Mouse (Mus musculus): ENCODE data around the gene Ankrd39. TPM values are rescaled to one million over a fixed set of nuclear protein-coding genes. Genes with fewer than 3 reads are reported as not detected.

Gene Ankrd39
- polyA plus RNA-seq, 1 experiment from 2014 or later: 17.9 TPM

DNA sequence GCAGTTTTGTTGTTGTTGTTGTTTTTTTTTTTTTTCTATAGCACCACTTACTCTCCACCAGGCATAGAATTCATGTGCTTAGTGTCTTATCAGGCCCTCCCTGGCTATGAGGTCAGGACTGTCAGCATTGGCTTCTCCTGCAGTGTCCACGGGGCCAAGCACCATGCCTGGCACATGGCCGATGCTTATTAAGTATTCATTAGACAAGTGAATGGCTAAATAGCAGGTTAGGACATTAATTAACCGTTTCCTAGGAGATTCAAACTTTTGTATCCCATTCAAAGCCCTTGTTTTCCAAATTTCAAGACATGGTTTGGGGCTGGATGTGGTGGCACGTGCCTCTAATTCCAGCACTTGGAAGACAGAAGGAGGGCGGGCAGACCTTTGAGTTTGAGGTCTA lies 34.0 kb upstream of the Ankrd39 start:
- H3K4me3 ChIP-seq: peak overlapping the region; percentile 42; the same call in 1 of the 2 replicates
- H3K27ac ChIP-seq: peak overlapping the region; percentile 89
- H3K27me3 ChIP-seq (ENCODE audit: poor library complexity, severe bottlenecking): peaks cover 67% of the 10 kb centered on the region
- no peak for DNase-seq (ENCODE audit: extremely low spot score, low spot score)
- H3K9me3 ChIP-seq: no peaks in the 10 kb centered on the region
- H3K4me1 ChIP-seq: peaks cover 53% of the 10 kb centered on the region
- 50% methylated on average over 5 of the region's 5 CpGs for WGBS
- no peaks in the 10 kb centered on the region for H3K36me3 ChIP-seq (replicated peaks)

- H3K9me3 ChIP-seq: no peaks in the 10 kb centered on the region
- 1% methylated on average over 17 of the region's 17 CpGs for WGBS
- H3K4me3 ChIP-seq: peak overlapping the region; percentile 42
- no peaks in the 10 kb centered on the region for H3K36me3 ChIP-seq (replicated peaks)
- H3K27me3 ChIP-seq (ENCODE audit: poor library complexity, severe bottlenecking): peaks cover 65% of the 10 kb centered on the region
- DNase-seq (ENCODE audit: extremely low spot score, low spot score): peak; percentile 77
- peak overlapping the region; percentile 89 for H3K27ac ChIP-seq
- peaks cover 53% of the 10 kb centered on the region for H3K4me1 ChIP-seq
These were observed 33.4 kb upstream of the Ankrd39 start for GRCm38 (mm10) chr1:36580384-36581207.

DNA sequence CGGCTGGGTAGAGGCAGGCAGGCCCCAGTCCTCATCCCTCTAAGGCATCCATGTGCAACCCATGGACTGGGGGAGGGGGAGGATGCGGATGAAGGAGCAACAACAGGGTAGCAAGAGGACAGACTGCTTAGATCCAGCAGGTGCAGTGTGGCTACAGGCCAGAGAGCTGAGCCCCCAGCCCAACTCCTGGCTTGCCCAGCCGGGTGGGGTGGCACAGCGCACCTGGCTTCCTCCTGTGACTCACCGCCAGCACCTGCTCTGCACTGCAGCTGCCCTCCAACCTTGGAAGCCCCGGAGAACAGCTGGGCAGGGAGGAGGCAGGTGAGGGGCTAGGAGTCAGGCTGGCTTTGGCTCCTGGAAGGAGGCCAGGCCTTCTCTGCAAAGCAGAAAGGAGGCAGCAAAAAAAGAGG lies 32.7 kb upstream of the Ankrd39 start:
- no peak for DNase-seq (ENCODE audit: extremely low spot score, low spot score)
- Histone ChIP-seq H3K4me3 (peak overlapping the region; percentile 42), H3K27me3 (ENCODE audit: poor library complexity, severe bottlenecking) (peaks cover 63% of the 10 kb centered on the region), H3K36me3 (replicated peaks) (no peaks in the 10 kb centered on the region), H3K27ac (peak overlapping the region; percentile 89), H3K4me1 (peaks cover 56% of the 10 kb centered on the region), H3K9me3 (no peaks in the 10 kb centered on the region)
- WGBS: 17% methylated on average over 6 of the region's 6 CpGs

GRCm38 (mm10) chr1:36576991-36577675 lies 29.9 kb upstream of the Ankrd39 start:
- DNase-seq (ENCODE audit: extremely low spot score, low spot score): no peak
- no peaks in the 10 kb centered on the region for H3K9me3 ChIP-seq
- H3K4me3 ChIP-seq: no peak overlapping the region
- no peaks in the 10 kb centered on the region for H3K36me3 ChIP-seq (replicated peaks)
- H3K27ac ChIP-seq: peak overlapping the region; percentile 54; the same call in 1 of the 2 replicates
- peaks cover 38% of the 10 kb centered on the region; the same call in 1 of the 2 replicates for H3K27me3 ChIP-seq (ENCODE audit: poor library complexity, severe bottlenecking)
- peaks cover 77% of the 10 kb centered on the region for H3K4me1 ChIP-seq
- WGBS: 72% methylated on average over 6 of the region's 6 CpGs

DNA sequence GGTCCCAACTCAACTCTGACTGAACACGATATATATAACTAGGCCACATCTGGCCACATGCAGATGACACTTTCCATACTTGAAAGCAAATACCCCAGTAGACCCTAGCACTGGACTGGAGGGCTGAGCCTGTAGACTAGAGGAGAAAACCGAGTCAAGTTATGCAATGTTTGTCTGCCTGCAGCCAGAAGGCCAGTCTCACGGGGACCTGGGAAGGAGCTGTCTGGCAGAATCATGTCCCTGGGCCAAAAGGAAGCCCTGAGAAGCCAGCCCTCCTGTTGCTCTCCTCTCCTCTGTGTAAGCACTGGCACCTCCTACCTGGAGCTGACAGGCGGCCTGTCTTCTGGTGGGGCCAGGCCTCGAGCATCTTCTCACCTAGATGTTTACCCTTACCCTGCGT lies 28.1 kb upstream of the Ankrd39 start:
- no peak overlapping the region for H3K4me3 ChIP-seq
- peaks cover 71% of the 10 kb centered on the region for H3K4me1 ChIP-seq
- no peaks in the 10 kb centered on the region for H3K9me3 ChIP-seq
- no peaks in the 10 kb centered on the region for H3K36me3 ChIP-seq (replicated peaks)
- peak overlapping the region; percentile 41; the same call in 1 of the 2 replicates for H3K27ac ChIP-seq
- 68% methylated on average over 6 of the region's 6 CpGs for WGBS
- H3K27me3 ChIP-seq (ENCODE audit: poor library complexity, severe bottlenecking): peaks cover 33% of the 10 kb centered on the region; the same call in 1 of the 2 replicates
- DNase-seq (ENCODE audit: extremely low spot score, low spot score): no peak

DNA sequence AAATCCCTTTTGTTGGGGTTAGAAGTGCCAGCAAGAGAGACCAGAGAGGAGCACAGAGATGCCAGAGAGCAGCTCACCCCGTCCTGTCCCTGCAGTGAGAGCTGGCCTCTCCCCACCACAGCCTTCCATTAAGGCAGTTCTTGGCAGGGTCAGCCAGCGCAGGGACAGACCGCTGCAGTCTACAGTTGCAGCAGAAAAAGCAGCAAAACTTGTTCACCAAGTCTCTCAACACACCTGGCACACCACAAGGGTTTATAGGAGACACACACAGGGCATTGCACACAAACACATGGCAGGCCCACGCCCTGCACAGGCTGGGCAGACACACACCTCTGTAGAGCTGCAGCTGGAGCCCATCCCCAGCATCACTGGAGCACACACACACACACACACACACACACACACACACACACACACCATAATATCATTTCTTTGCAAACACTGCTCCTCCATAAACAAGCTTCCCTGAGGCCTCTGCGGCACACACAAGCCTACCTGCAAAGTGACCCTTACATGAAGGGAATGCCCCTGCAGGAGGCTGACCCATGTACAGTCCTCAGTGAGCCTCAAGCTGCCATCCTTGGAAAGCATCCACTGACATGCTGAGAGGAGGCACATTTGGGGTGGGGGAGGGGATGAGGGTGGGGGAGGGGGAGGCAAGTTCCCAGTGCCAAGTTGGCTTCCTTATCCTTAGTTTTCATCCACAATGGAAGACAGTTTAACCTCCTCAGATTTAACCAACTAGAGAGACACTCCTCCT lies 27.1 kb upstream of the Ankrd39 start:
- DNase-seq (ENCODE audit: extremely low spot score, low spot score): no peak
- peak overlapping the region; percentile 13; the same call in 1 of the 2 replicates for H3K27ac ChIP-seq
- WGBS: 77% methylated on average over 5 of the region's 5 CpGs
- H3K27me3 ChIP-seq (ENCODE audit: poor library complexity, severe bottlenecking): peaks cover 26% of the 10 kb centered on the region; the same call in 1 of the 2 replicates
- no peak overlapping the region for H3K4me3 ChIP-seq
- no peaks in the 10 kb centered on the region for H3K9me3 ChIP-seq
- no peaks in the 10 kb centered on the region for H3K36me3 ChIP-seq (replicated peaks)
- peaks cover 71% of the 10 kb centered on the region for H3K4me1 ChIP-seq

DNA sequence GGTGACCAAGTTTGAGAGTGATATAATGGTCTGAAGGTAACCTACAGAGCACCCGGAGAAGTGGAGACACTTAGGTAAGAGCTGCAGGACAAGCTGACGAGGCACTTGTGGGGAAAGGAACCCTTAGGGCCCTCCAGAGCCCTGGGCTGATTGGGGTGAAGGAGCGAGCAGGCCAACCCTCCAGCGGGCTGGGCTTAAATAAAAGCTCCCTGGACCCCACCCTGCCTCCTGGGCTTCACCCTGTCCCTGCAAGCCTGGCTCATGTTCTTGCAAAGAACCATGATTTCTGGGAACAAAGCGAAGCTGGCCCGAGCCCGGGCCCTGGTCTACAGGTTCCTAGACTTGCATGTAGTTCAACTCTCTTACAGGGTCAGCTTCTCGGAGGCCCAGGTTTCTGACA lies 26.3 kb upstream of the Ankrd39 start:
- no peaks in the 10 kb centered on the region for H3K9me3 ChIP-seq
- DNase-seq (ENCODE audit: extremely low spot score, low spot score): no peak
- WGBS: 86% methylated on average over 8 of the region's 8 CpGs
- H3K27ac ChIP-seq: peak overlapping the region; percentile 13; the same call in 1 of the 2 replicates
- H3K36me3 ChIP-seq (replicated peaks): no peaks in the 10 kb centered on the region
- H3K4me1 ChIP-seq: peaks cover 75% of the 10 kb centered on the region
- peaks cover 22% of the 10 kb centered on the region; the same call in 1 of the 2 replicates for H3K27me3 ChIP-seq (ENCODE audit: poor library complexity, severe bottlenecking)
- no peak overlapping the region for H3K4me3 ChIP-seq

DNA sequence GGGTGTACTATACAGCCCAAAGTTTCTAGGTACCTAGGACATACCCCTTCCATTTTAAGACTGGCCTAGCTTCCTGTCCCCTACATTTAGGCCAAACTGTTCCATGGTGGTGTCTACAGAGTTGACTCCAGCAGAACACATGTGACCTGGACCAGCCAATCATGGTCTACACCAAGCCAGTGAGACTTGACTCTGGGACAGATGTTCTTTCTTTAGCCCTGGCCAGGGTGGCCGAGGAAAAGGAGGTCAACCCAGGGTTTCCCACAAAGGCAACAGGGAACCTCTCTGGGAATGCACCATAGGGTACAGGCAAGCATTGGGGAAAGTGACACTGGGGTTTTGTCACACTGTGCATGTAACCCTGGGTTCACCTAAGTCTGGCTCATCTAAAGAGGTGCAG lies 25.5 kb upstream of the Ankrd39 start:
- H3K36me3 ChIP-seq (replicated peaks): no peaks in the 10 kb centered on the region
- no peaks in the 10 kb centered on the region for H3K9me3 ChIP-seq
- H3K27ac ChIP-seq: no peak overlapping the region
- peaks cover 83% of the 10 kb centered on the region for H3K4me1 ChIP-seq
- 53% methylated on average over 1 of the region's 1 CpGs for WGBS
- peaks cover 14% of the 10 kb centered on the region; the same call in 1 of the 2 replicates for H3K27me3 ChIP-seq (ENCODE audit: poor library complexity, severe bottlenecking)
- no peak overlapping the region for H3K4me3 ChIP-seq
- DNase-seq (ENCODE audit: extremely low spot score, low spot score): no peak

DNA sequence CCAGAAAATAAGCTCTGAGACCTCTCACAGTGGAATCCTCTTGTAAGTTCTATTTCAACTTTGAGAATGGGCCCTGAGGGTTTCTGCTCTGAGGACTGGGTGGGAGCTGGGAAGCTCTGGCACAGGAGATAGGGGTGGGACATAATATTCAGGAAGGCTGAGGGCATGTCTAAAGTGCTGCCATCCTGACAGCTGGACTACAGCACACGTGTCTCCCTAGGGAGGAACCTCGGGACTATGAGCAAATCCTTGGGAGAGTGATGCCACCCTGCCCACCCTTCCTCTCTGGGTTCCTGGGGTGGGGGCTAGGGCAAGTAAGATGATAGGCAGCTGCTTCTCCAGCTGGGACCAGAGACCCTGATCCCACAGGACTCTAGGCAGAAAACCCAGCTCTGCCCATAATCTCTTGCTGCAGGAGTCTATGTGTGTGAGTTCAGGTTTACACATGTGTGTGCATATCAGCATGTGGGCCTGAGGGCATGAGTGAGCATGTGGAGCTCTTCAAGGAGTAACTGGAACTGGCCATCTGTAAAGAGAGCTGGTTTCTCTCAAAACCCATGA lies 25.0 kb upstream of the Ankrd39 start:
- 82% methylated on average over 2 of the region's 2 CpGs for WGBS
- H3K9me3 ChIP-seq: no peaks in the 10 kb centered on the region
- peaks cover 9% of the 10 kb centered on the region; the same call in 1 of the 2 replicates for H3K27me3 ChIP-seq (ENCODE audit: poor library complexity, severe bottlenecking)
- peaks cover 80% of the 10 kb centered on the region for H3K4me1 ChIP-seq
- DNase-seq (ENCODE audit: extremely low spot score, low spot score): no peak
- H3K4me3 ChIP-seq: no peak overlapping the region
- no peak overlapping the region for H3K27ac ChIP-seq
- H3K36me3 ChIP-seq (replicated peaks): no peaks in the 10 kb centered on the region

GRCm38 (mm10) chr1:36571627-36572026 lies 24.4 kb upstream of the Ankrd39 start:
- Histone ChIP-seq H3K9me3 (no peaks in the 10 kb centered on the region), H3K4me3 (no peak overlapping the region), H3K36me3 (replicated peaks) (no peaks in the 10 kb centered on the region), H3K4me1 (peaks cover 79% of the 10 kb centered on the region), H3K27me3 (ENCODE audit: poor library complexity, severe bottlenecking) (0 out of 2 replicates have a peak, but pooled peaks cover 3% of the 10 kb centered on the region), H3K27ac (no peak overlapping the region)
- WGBS: 59% methylated on average over 6 of the region's 6 CpGs
- DNase-seq (ENCODE audit: extremely low spot score, low spot score): no peak

GRCm38 (mm10) chr1:36570320-36570719 lies 23.1 kb upstream of the Ankrd39 start:
- H3K9me3 ChIP-seq: no peaks in the 10 kb centered on the region
- no peaks in the 10 kb centered on the region for H3K27me3 ChIP-seq (ENCODE audit: poor library complexity, severe bottlenecking)
- WGBS: 89% methylated on average over 5 of the region's 5 CpGs
- H3K4me1 ChIP-seq: peaks cover 76% of the 10 kb centered on the region
- peak overlapping the region; percentile 53; the same call in 1 of the 2 replicates for H3K27ac ChIP-seq
- no peaks in the 10 kb centered on the region for H3K36me3 ChIP-seq (replicated peaks)
- DNase-seq (ENCODE audit: extremely low spot score, low spot score): no peak
- no peak overlapping the region for H3K4me3 ChIP-seq

DNA sequence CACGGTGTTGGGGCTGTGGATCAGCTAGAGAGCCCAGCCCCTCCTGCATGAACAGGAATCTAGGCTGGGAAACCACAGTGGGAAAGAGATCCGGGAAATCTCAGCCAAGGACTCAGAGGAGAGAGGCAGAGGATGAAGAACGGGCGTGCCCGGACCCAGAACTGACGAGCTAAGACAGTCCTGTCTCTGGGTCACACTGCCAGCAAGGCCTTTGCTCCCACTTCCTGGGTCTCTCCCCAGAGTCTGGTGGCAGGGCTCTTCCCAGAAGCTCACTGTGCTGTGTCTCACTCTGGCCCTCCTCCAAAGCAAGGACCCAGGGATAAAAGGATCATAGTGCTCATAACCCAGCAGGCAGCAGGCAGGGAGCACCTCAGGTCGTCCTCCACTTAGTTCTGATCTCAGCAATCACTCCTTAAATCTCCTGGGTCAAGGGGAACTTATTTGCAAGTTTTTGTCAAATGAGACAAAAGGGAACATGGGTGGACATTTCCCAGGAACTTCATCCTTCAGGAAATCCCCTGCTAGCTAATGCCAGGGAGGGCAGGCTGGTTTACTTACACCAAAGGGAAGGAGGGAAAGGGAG lies 22.5 kb upstream of the Ankrd39 start:
- Histone ChIP-seq H3K4me3 (no peak overlapping the region), H3K36me3 (replicated peaks) (no peaks in the 10 kb centered on the region), H3K9me3 (no peaks in the 10 kb centered on the region), H3K4me1 (peaks cover 73% of the 10 kb centered on the region), H3K27me3 (ENCODE audit: poor library complexity, severe bottlenecking) (no peaks in the 10 kb centered on the region), H3K27ac (peak overlapping the region; percentile 53; the same call in 1 of the 2 replicates)
- 55% methylated on average over 7 of the region's 7 CpGs for WGBS
- DNase-seq (ENCODE audit: extremely low spot score, low spot score): no peak

Measured in forebrain, embryonic 10.5 days (tissue).